Mouse (Mus musculus): ENCODE data around the gene Snd1. TPM values are rescaled to one million over a fixed set of nuclear protein-coding genes. Genes with fewer than 3 reads are reported as not detected.

The Snd1 gene
- polyA plus RNA-seq, 1 experiment from 2014 or later: 56.6 TPM

GRCm38 (mm10) chr6:28480752-28481492 lies 6.0 kb downstream of the Snd1 start:
- Histone ChIP-seq H3K4me1 (ENCODE audit: insufficient read depth, low read depth, low read length) (peaks cover 2% of the 10 kb centered on the region; the same call in 1 of the 2 replicates), H3K4me2 (replicated peaks; ENCODE audit: low read depth, low read length) (peak overlapping the region; percentile 93), H3K9ac (replicated peaks; ENCODE audit: low read depth) (peak overlapping the region; percentile 71), H3K9me3 (ENCODE audit: low read length) (no peaks in the 10 kb centered on the region), H3K27ac (ENCODE audit: low read length) (peak overlapping the region; percentile 92), H3K36me3 (ENCODE audit: insufficient read depth, low read length) (no peaks in the 10 kb centered on the region), H3K4me3 (ENCODE audit: low read depth, low read length) (peak overlapping the region; percentile 84), H3K27me3 (replicated peaks; ENCODE audit: insufficient read depth, low read length) (no peaks in the 10 kb centered on the region)
- TF ChIP-seq CTCF (IDR thresholded peaks at IDR 0.05) (no peak), EP300 (IDR thresholded peaks at IDR 0.05) (no peak)
- no peak for ATAC-seq
- peak; percentile 41 for DNase-seq (ENCODE audit: low spot score)
- 4% methylated on average over 21 of the region's 21 CpGs for WGBS

GRCm38 (mm10) chr6:28482711-28483315 lies 7.9 kb downstream of the Snd1 start:
- Histone ChIP-seq H3K4me2 (replicated peaks; ENCODE audit: low read depth, low read length) (no peak overlapping the region), H3K27ac (ENCODE audit: low read length) (no peak overlapping the region), H3K9me3 (ENCODE audit: low read length) (no peaks in the 10 kb centered on the region), H3K4me1 (ENCODE audit: insufficient read depth, low read depth, low read length) (peaks cover 2% of the 10 kb centered on the region; the same call in 1 of the 2 replicates), H3K4me3 (ENCODE audit: low read depth, low read length) (no peak overlapping the region), H3K36me3 (ENCODE audit: insufficient read depth, low read length) (no peaks in the 10 kb centered on the region), H3K9ac (replicated peaks; ENCODE audit: low read depth) (no peak overlapping the region), H3K27me3 (replicated peaks; ENCODE audit: insufficient read depth, low read length) (no peaks in the 10 kb centered on the region)
- DNase-seq (ENCODE audit: low spot score) (peak; percentile 46), ATAC-seq (no peak)
- 49% methylated on average over 4 of the region's 4 CpGs for WGBS
- TF ChIP-seq CTCF (IDR thresholded peaks at IDR 0.05) (no peak), EP300 (IDR thresholded peaks at IDR 0.05) (no peak)

- Histone ChIP-seq H3K4me3 (ENCODE audit: low read depth, low read length) (no peak overlapping the region), H3K4me1 (ENCODE audit: insufficient read depth, low read depth, low read length) (no peaks in the 10 kb centered on the region; the same call in 1 of the 2 replicates), H3K4me2 (replicated peaks; ENCODE audit: low read depth, low read length) (no peak overlapping the region), H3K27me3 (replicated peaks; ENCODE audit: insufficient read depth, low read length) (no peaks in the 10 kb centered on the region), H3K27ac (ENCODE audit: low read length) (no peak overlapping the region), H3K9me3 (ENCODE audit: low read length) (no peaks in the 10 kb centered on the region), H3K9ac (replicated peaks; ENCODE audit: low read depth) (no peak overlapping the region), H3K36me3 (ENCODE audit: insufficient read depth, low read length) (0 out of 2 replicates have a peak, but pooled peaks cover 4% of the 10 kb centered on the region)
- 93% methylated on average over 2 of the region's 2 CpGs for WGBS
- no peak for ATAC-seq
- DNase-seq (ENCODE audit: low spot score): no peak
- no peak for TF ChIP-seq CTCF (IDR thresholded peaks at IDR 0.05)
- no peak for TF ChIP-seq EP300 (IDR thresholded peaks at IDR 0.05)
Observed at GRCm38 (mm10) chr6:28486008-28486407, 11.1 kb downstream of the Snd1 start.

- no peaks in the 10 kb centered on the region; the same call in 1 of the 2 replicates for H3K4me1 ChIP-seq (ENCODE audit: insufficient read depth, low read depth, low read length)
- H3K4me2 ChIP-seq (replicated peaks; ENCODE audit: low read depth, low read length): no peak overlapping the region
- no peaks in the 10 kb centered on the region for H3K27me3 ChIP-seq (replicated peaks; ENCODE audit: insufficient read depth, low read length)
- 0 out of 2 replicates have a peak, but pooled peaks cover 4% of the 10 kb centered on the region for H3K36me3 ChIP-seq (ENCODE audit: insufficient read depth, low read length)
- no peak overlapping the region for H3K27ac ChIP-seq (ENCODE audit: low read length)
- H3K9ac ChIP-seq (replicated peaks; ENCODE audit: low read depth): no peak overlapping the region
- H3K9me3 ChIP-seq (ENCODE audit: low read length): no peaks in the 10 kb centered on the region
- H3K4me3 ChIP-seq (ENCODE audit: low read depth, low read length): no peak overlapping the region
- TF ChIP-seq CTCF (IDR thresholded peaks at IDR 0.05) (no peak), EP300 (IDR thresholded peaks at IDR 0.05) (no peak)
- no peak for DNase-seq (ENCODE audit: low spot score)
- no peak for ATAC-seq
- 70% methylated on average over 2 of the region's 2 CpGs for WGBS
Observed at GRCm38 (mm10) chr6:28486471-28486870, 11.5 kb downstream of the Snd1 start.

GRCm38 (mm10) chr6:28486905-28487304 lies 12.0 kb downstream of the Snd1 start:
- Histone ChIP-seq H3K9me3 (ENCODE audit: low read length) (no peaks in the 10 kb centered on the region), H3K27ac (ENCODE audit: low read length) (no peak overlapping the region), H3K27me3 (replicated peaks; ENCODE audit: insufficient read depth, low read length) (no peaks in the 10 kb centered on the region), H3K9ac (replicated peaks; ENCODE audit: low read depth) (no peak overlapping the region), H3K4me1 (ENCODE audit: insufficient read depth, low read depth, low read length) (no peaks in the 10 kb centered on the region; the same call in 1 of the 2 replicates), H3K4me3 (ENCODE audit: low read depth, low read length) (no peak overlapping the region), H3K4me2 (replicated peaks; ENCODE audit: low read depth, low read length) (no peak overlapping the region), H3K36me3 (ENCODE audit: insufficient read depth, low read length) (0 out of 2 replicates have a peak, but pooled peaks cover 4% of the 10 kb centered on the region)
- 79% methylated on average over 7 of the region's 7 CpGs for WGBS
- DNase-seq (ENCODE audit: low spot score): peak; percentile 6
- ATAC-seq: no peak
- TF ChIP-seq CTCF (IDR thresholded peaks at IDR 0.05) (no peak), EP300 (IDR thresholded peaks at IDR 0.05) (no peak)

GRCm38 (mm10) chr6:28488204-28488851 lies 13.4 kb downstream of the Snd1 start:
- H3K27me3 ChIP-seq (replicated peaks; ENCODE audit: insufficient read depth, low read length): no peaks in the 10 kb centered on the region
- 0 out of 2 replicates have a peak, but pooled peaks cover 4% of the 10 kb centered on the region for H3K36me3 ChIP-seq (ENCODE audit: insufficient read depth, low read length)
- DNase-seq (ENCODE audit: low spot score): no peak
- no peak for ATAC-seq
- no peak for TF ChIP-seq EP300 (IDR thresholded peaks at IDR 0.05)
- TF ChIP-seq CTCF (IDR thresholded peaks at IDR 0.05): no peak
- H3K9ac ChIP-seq (replicated peaks; ENCODE audit: low read depth): no peak overlapping the region
- H3K9me3 ChIP-seq (ENCODE audit: low read length): no peaks in the 10 kb centered on the region
- H3K4me2 ChIP-seq (replicated peaks; ENCODE audit: low read depth, low read length): no peak overlapping the region
- no peak overlapping the region for H3K4me3 ChIP-seq (ENCODE audit: low read depth, low read length)
- no peak overlapping the region for H3K27ac ChIP-seq (ENCODE audit: low read length)
- no peaks in the 10 kb centered on the region; the same call in 1 of the 2 replicates for H3K4me1 ChIP-seq (ENCODE audit: insufficient read depth, low read depth, low read length)
- 81% methylated on average over 1 of the region's 1 CpGs for WGBS

Measured in lung, postnatal 0 days (tissue).